Comparison of ENCODE assay signal across 9 mouse cellular contexts in the genomic region with DNA sequence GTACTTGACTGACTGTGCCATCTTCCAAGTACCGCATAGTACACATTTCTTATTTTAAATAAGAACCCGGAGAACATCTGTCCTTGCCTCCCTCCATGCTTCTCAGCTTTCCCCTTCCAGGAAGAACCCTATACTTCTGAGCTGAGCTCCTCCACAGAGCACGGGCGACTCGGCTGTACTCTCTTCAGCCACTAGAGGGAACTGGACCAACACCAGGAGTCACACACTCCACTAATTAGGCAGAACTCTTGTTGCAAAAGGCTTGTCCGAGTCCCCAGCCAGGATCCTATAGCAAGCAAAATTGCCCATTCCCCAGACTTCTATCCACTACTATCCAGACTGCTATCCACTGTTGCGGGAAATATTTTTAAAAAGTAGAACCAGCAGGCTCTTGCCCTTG. TPM values are rescaled to one million over a fixed set of nuclear protein-coding genes. Genes with fewer than 3 reads are reported as not detected.
DNase-seq lines count a peak whose midpoint lies in the region; ATAC-seq and TF ChIP-seq lines count a peak whose summit lies in the region.
"Had no signal": no experiment of that assay in that cellular context is flagged by ENCODE, and none has a peak within 500 bp of the region (broad histone marks: within the 10 kb centered on the region; RNA-seq: fewer than 3 reads in every experiment).

No protein-coding gene starts in this region.

- H3K9me3 ChIP-seq in heart, embryonic 15.5 days (replicated peaks), result no peaks in the 10 kb centered on the region
- H3K9me3 ChIP-seq in kidney, embryonic 16.5 days (ENCODE audit: low read length), result no peaks in the 10 kb centered on the region
- no peaks in the 10 kb centered on the region for H3K9me3 ChIP-seq in neural tube, embryonic 11.5 days (ENCODE audit: control insufficient read depth, low read length)

- in situ Hi-C loops in Patski (cut with MboI; ENCODE audit: low pct_unique_long_range_greater_than_20kb), result loop anchor here (25.0 kb wide), 1 partner anchor 1785 kb away; no protein-coding TSS in a partner anchor

- peak; percentile 56 for DNase-seq in 3T3-L1 (ENCODE audit: low read depth, low spot score)
- no peak for DNase-seq in Patski (ENCODE audit: low read depth, low spot score)
- DNase-seq in liver, adult 2 months (ENCODE audit: extremely low read depth, low read depth, low spot score), result peak; percentile 12
- peak; percentile 73 for DNase-seq in neural tube, embryonic 11.5 days (ENCODE audit: low spot score)

- POLR2A ChIA-PET in Patski (lab: Charles Lee), result no interaction called here

- H3K79me2 ChIP-seq in liver, adult 2 months (ENCODE audit: control insufficient read depth, insufficient read depth, low read length), result no peaks in the 10 kb centered on the region

- no peak for TF ChIP-seq POLR2A in cortical plate, adult 2 months (IDR thresholded peaks at IDR 0.05; ENCODE audit: extremely low read depth, insufficient read depth, low read length)
- no peak for TF ChIP-seq POLR2A in liver, adult 2 months (IDR thresholded peaks at IDR 0.05; ENCODE audit: extremely low read depth, insufficient read depth, low read length)

- TF ChIP-seq CTCF in Patski (IDR thresholded peaks at IDR 0.05), result peak; percentile 75
- TF ChIP-seq CTCF in cortical plate, adult 2 months (IDR thresholded peaks at IDR 0.05; ENCODE audit: extremely low read depth, insufficient read depth, low read length), result peak; percentile 74
- peak; percentile 57 for TF ChIP-seq CTCF in liver, adult 2 months (IDR thresholded peaks at IDR 0.05; ENCODE audit: low read depth, low read length)

- no peaks in the 10 kb centered on the region for H3K4me1 ChIP-seq in cortical plate, adult 2 months (ENCODE audit: control insufficient read depth, insufficient read depth, low read length)
- H3K4me1 ChIP-seq in heart, embryonic 15.5 days (replicated peaks), result no peaks in the 10 kb centered on the region
- H3K4me1 ChIP-seq in kidney, embryonic 16.5 days (ENCODE audit: insufficient read depth, low read length), result no peaks in the 10 kb centered on the region
- no peaks in the 10 kb centered on the region for H3K4me1 ChIP-seq in liver, adult 2 months (ENCODE audit: control insufficient read depth, insufficient read depth, low read length)
- no peaks in the 10 kb centered on the region for H3K4me1 ChIP-seq in neural tube, embryonic 11.5 days (ENCODE audit: control insufficient read depth, insufficient read depth, low read length)

- CTCF ChIA-PET in Patski (lab: Charles Lee), result interaction anchor here (1.1 to 1.6 kb wide), 3 partner anchors 11 to 20 kb away, joined by 4 to 7 read pairs (median 4); a partner anchor contains a TSS

- H3K4me3 ChIP-seq in cortical plate, adult 2 months (ENCODE audit: insufficient read depth, low read length), result no peak overlapping the region
- H3K4me3 ChIP-seq in heart, embryonic 15.5 days, result no peak overlapping the region
- no peak overlapping the region for H3K4me3 ChIP-seq in kidney, embryonic 16.5 days (ENCODE audit: low read length)
- H3K4me3 ChIP-seq in liver, adult 2 months (ENCODE audit: insufficient read depth, low read depth, low read length), result no peak overlapping the region
- no peak overlapping the region for H3K4me3 ChIP-seq in neural tube, embryonic 11.5 days (ENCODE audit: low read depth, low read length)
- H3K4me3 ChIP-seq: myocyte had no signal

- no peak overlapping the region for H3K27ac ChIP-seq in cortical plate, adult 2 months (ENCODE audit: insufficient read depth, low read length)
- no peak overlapping the region for H3K27ac ChIP-seq in heart, embryonic 15.5 days
- no peak overlapping the region for H3K27ac ChIP-seq in kidney, embryonic 16.5 days (ENCODE audit: low read length)
- H3K27ac ChIP-seq in liver, adult 2 months (replicated peaks; ENCODE audit: insufficient read depth, low read depth, low read length), result no peak overlapping the region
- no peak overlapping the region for H3K27ac ChIP-seq in neural tube, embryonic 11.5 days (ENCODE audit: low read depth, low read length)

- ATAC-seq in Patski, result peak; percentile 83
- ATAC-seq in heart, embryonic 15.5 days (replicated peaks; ENCODE audit: insufficient number of reproducible peaks, insufficient read depth, low FRiP score, low read depth), result 0 out of 2 replicates have a peak, but pooled peaks have one; percentile 43
- ATAC-seq in kidney, embryonic 16.5 days (ENCODE audit: low FRiP score, low TSS enrichment), result peak; percentile 91
- peak; percentile 82 for ATAC-seq in neural tube, embryonic 11.5 days (ENCODE audit: insufficient read depth, low FRiP score, low TSS enrichment)
- no peak for ATAC-seq in erythroid progenitor cell, adult 5-6 weeks (replicated peaks; ENCODE audit: low FRiP score, poor library complexity, severe bottlenecking)

- H3K4me2 ChIP-seq in heart, embryonic 15.5 days, result no peak overlapping the region
- no peak overlapping the region for H3K4me2 ChIP-seq in kidney, embryonic 16.5 days (replicated peaks; ENCODE audit: low read depth, low read length)
- no peak overlapping the region for H3K4me2 ChIP-seq in neural tube, embryonic 11.5 days (ENCODE audit: low read depth)

- no peak overlapping the region for H3K9ac ChIP-seq in heart, embryonic 15.5 days
- H3K9ac ChIP-seq in kidney, embryonic 16.5 days (replicated peaks; ENCODE audit: low read length), result no peak overlapping the region
- no peak overlapping the region for H3K9ac ChIP-seq in liver, adult 2 months (ENCODE audit: low read depth, low read length)
- H3K9ac ChIP-seq in neural tube, embryonic 11.5 days (ENCODE audit: low read length), result no peak overlapping the region

- WGBS in heart, embryonic 15.5 days, result 9% methylated on average over 7 of the region's 7 CpGs
- 11% methylated on average over 7 of the region's 7 CpGs for WGBS in kidney, embryonic 16.5 days
- WGBS in liver, adult 2 months, result 14% methylated on average over 7 of the region's 7 CpGs
- 15% methylated on average over 7 of the region's 7 CpGs for WGBS in neural tube, embryonic 11.5 days

- H3K27me3 ChIP-seq in Patski, result peaks cover 4% of the 10 kb centered on the region
- H3K27me3 ChIP-seq in heart, embryonic 15.5 days, result peaks cover 4% of the 10 kb centered on the region; the same call in 1 of the 2 replicates
- no peaks in the 10 kb centered on the region for H3K27me3 ChIP-seq in kidney, embryonic 16.5 days (ENCODE audit: insufficient read depth, low read length)
- H3K27me3 ChIP-seq in liver, adult 2 months (ENCODE audit: control insufficient read depth, insufficient read depth, low read length), result no peaks in the 10 kb centered on the region; the same call in 1 of the 2 replicates
- H3K27me3 ChIP-seq in neural tube, embryonic 11.5 days (ENCODE audit: control insufficient read depth, insufficient read depth, low read length), result no peaks in the 10 kb centered on the region

- H3K36me3 ChIP-seq in heart, embryonic 15.5 days, result no peaks in the 10 kb centered on the region
- H3K36me3 ChIP-seq in kidney, embryonic 16.5 days (ENCODE audit: insufficient read depth, low read length), result no peaks in the 10 kb centered on the region
- no peaks in the 10 kb centered on the region for H3K36me3 ChIP-seq in liver, adult 2 months (ENCODE audit: control insufficient read depth, insufficient read depth, low read length)
- H3K36me3 ChIP-seq in neural tube, embryonic 11.5 days (ENCODE audit: control insufficient read depth, insufficient read depth, low read length), result no peaks in the 10 kb centered on the region

RNA-seq across cellular contexts. Expression of a gene that starts 16.8 kb away (rescaled TPM):
- not detected for polyA plus RNA-seq in Patski (2021)
- polyA plus RNA-seq in cortical plate, adult 2 months (2012; rRNA removed), result 135 and 136 TPM in 2 replicates
- polyA plus RNA-seq in heart, embryonic 15.5 days (2015; fragmentation: Nextera tagmentation; extraction: Ambion mirVana), result 5.9 and 6.5 TPM in 2 replicates
- 0.63 and 0.71 TPM in 2 replicates for polyA plus RNA-seq in kidney, embryonic 16.5 days (2015; fragmentation: Nextera tagmentation; extraction: Ambion mirVana)
- not detected in 2 replicates for total RNA-seq in liver, adult 2 months (2014; rRNA removed)
- not detected in 2 replicates for polyA plus RNA-seq in liver, adult 2 months (2012; rRNA removed)
- polyA plus RNA-seq in neural tube, embryonic 11.5 days (2014; fragmentation: Nextera tagmentation; extraction: Ambion mirVana), result 11.4 and 14.7 TPM in 2 replicates
- not detected in 2 replicates for total RNA-seq in erythroid progenitor cell, adult 5-6 weeks (2015; ENCODE audit: low replicate concordance)
- not detected in 2 replicates for total RNA-seq in erythroid progenitor cell, adult 5-6 weeks (2017; ENCODE audit: low replicate concordance)
- polyA plus RNA-seq: myocyte had no signal

RNA-seq across cellular contexts. Expression of a gene that starts 23.7 kb away (rescaled TPM):
- polyA plus RNA-seq in Patski (2021), result 28.5 TPM
- polyA plus RNA-seq in cortical plate, adult 2 months (2012; rRNA removed), result 15.7 and 15.9 TPM in 2 replicates
- 11.1 and 12.5 TPM in 2 replicates for polyA plus RNA-seq in heart, embryonic 15.5 days (2015; fragmentation: Nextera tagmentation; extraction: Ambion mirVana)
- 18.3 and 19.9 TPM in 2 replicates for polyA plus RNA-seq in kidney, embryonic 16.5 days (2015; fragmentation: Nextera tagmentation; extraction: Ambion mirVana)
- total RNA-seq in liver, adult 2 months (2014; rRNA removed), result 11.8 and 15.0 TPM in 2 replicates
- 1.3 TPM in 2 replicates for polyA plus RNA-seq in liver, adult 2 months (2012; rRNA removed)
- polyA plus RNA-seq in neural tube, embryonic 11.5 days (2014; fragmentation: Nextera tagmentation; extraction: Ambion mirVana), result 11.6 and 11.7 TPM in 2 replicates
- 2.9 TPM in 1 of 2 replicates, not detected in the other for total RNA-seq in erythroid progenitor cell, adult 5-6 weeks (2015; ENCODE audit: low replicate concordance)
- 2.7 and 4.9 TPM in 2 replicates for total RNA-seq in erythroid progenitor cell, adult 5-6 weeks (2017; ENCODE audit: low replicate concordance)
